In genomic region chr9:31082054-31082666, GRCm38 (mm10) we compare ENCODE assay signal across 9 mouse cellular contexts. TPM values are rescaled to one million over a fixed set of nuclear protein-coding genes. Genes with fewer than 3 reads are reported as not detected.
DNase-seq lines count a peak whose midpoint lies in the region; ATAC-seq and TF ChIP-seq lines count a peak whose summit lies in the region.
"Had no signal": no experiment of that assay in that cellular context is flagged by ENCODE, and none has a peak within 500 bp of the region (broad histone marks: within the 10 kb centered on the region; RNA-seq: fewer than 3 reads in every experiment).

No protein-coding gene starts in this region.

- no peak overlapping the region for H3K9ac ChIP-seq in embryonic facial prominence, embryonic 15.5 days
- H3K9ac ChIP-seq in heart, embryonic 11.5 days (ENCODE audit: low read depth, low read length): no peak overlapping the region
- H3K9ac ChIP-seq in kidney, embryonic 15.5 days: no peak overlapping the region
- no peak overlapping the region for H3K9ac ChIP-seq in limb, embryonic 15.5 days
- H3K9ac ChIP-seq in stomach, embryonic 15.5 days: no peak overlapping the region

- H3K4me3 ChIP-seq in bone marrow macrophage, adult 2 months (ENCODE audit: insufficient read depth, low read length): no peak overlapping the region
- no peak overlapping the region for H3K4me3 ChIP-seq in embryonic facial prominence, embryonic 15.5 days (replicated peaks)
- no peak overlapping the region for H3K4me3 ChIP-seq in heart, embryonic 11.5 days (ENCODE audit: low read depth, low read length)
- no peak overlapping the region for H3K4me3 ChIP-seq in kidney, embryonic 15.5 days (replicated peaks)
- peak overlapping the region; percentile 14; the same call in 1 of the 2 replicates for H3K4me3 ChIP-seq in limb, embryonic 15.5 days
- 0 out of 2 replicates have a peak overlapping the region, but pooled peaks have one; percentile 2 for H3K4me3 ChIP-seq in stomach, embryonic 15.5 days (replicated peaks)
- H3K4me3 ChIP-seq: erythroblast, embryonic 14.5 days had no signal

- peak; percentile 83 for TF ChIP-seq CTCF in bone marrow macrophage, adult 2 months (IDR thresholded peaks at IDR 0.05; ENCODE audit: low read depth, low read length)

- peak; percentile 64 for DNase-seq in CD4-positive helper T cell, adult 2 months (ENCODE audit: low read depth, low spot score)
- peak; percentile 75 for DNase-seq in neural tube, embryonic 10.5 days (ENCODE audit: extremely low spot score, low spot score)

- H3K4me2 ChIP-seq in embryonic facial prominence, embryonic 15.5 days (replicated peaks): peak overlapping the region; percentile 46
- peak overlapping the region; percentile 22; the same call in 1 of the 2 replicates for H3K4me2 ChIP-seq in heart, embryonic 11.5 days
- H3K4me2 ChIP-seq in kidney, embryonic 15.5 days: peak overlapping the region; percentile 51
- H3K4me2 ChIP-seq in limb, embryonic 15.5 days: peak overlapping the region; percentile 42
- H3K4me2 ChIP-seq in stomach, embryonic 15.5 days: no peak overlapping the region

- ATAC-seq in embryonic facial prominence, embryonic 15.5 days (ENCODE audit: insufficient number of reproducible peaks, low FRiP score, low TSS enrichment, low read depth): no peak; the same call in 1 of the 2 replicates
- no peak for ATAC-seq in heart, embryonic 11.5 days (replicated peaks; ENCODE audit: insufficient number of reproducible peaks, low FRiP score, low TSS enrichment)
- ATAC-seq in kidney, embryonic 15.5 days (replicated peaks; ENCODE audit: low FRiP score): 0 out of 2 replicates have a peak, but pooled peaks have one; percentile 48
- ATAC-seq in limb, embryonic 15.5 days (ENCODE audit: insufficient number of reproducible peaks, low FRiP score, low TSS enrichment, low read depth): no peak
- no peak for ATAC-seq in stomach, embryonic 15.5 days (ENCODE audit: insufficient read depth, low FRiP score, low read depth)

- WGBS in embryonic facial prominence, embryonic 15.5 days: 5% methylated on average over 15 of the region's 15 CpGs
- WGBS in heart, embryonic 11.5 days (ENCODE audit: insufficient replicate concordance): 8% methylated on average over 15 of the region's 15 CpGs
- WGBS in kidney, embryonic 15.5 days: 4% methylated on average over 15 of the region's 15 CpGs
- 6% methylated on average over 15 of the region's 15 CpGs for WGBS in limb, embryonic 15.5 days
- 7% methylated on average over 15 of the region's 15 CpGs for WGBS in stomach, embryonic 15.5 days

- peaks cover 5% of the 10 kb centered on the region; the same call in 1 of the 2 replicates for H3K27me3 ChIP-seq in embryonic facial prominence, embryonic 15.5 days
- H3K27me3 ChIP-seq in heart, embryonic 11.5 days (ENCODE audit: control insufficient read depth, insufficient read depth, low read length): peaks cover 14% of the 10 kb centered on the region
- H3K27me3 ChIP-seq in kidney, embryonic 15.5 days: peaks cover 9% of the 10 kb centered on the region
- H3K27me3 ChIP-seq in limb, embryonic 15.5 days: peaks cover 11% of the 10 kb centered on the region
- no peaks in the 10 kb centered on the region for H3K27me3 ChIP-seq in stomach, embryonic 15.5 days (replicated peaks)

- no peak for TF ChIP-seq POLR2A in bone marrow macrophage, adult 2 months (IDR thresholded peaks at IDR 0.05; ENCODE audit: borderline replicate concordance, low read depth, low read length)

- H3K4me1 ChIP-seq in bone marrow macrophage, adult 2 months (ENCODE audit: control insufficient read depth, insufficient read depth, low read length): no peaks in the 10 kb centered on the region
- H3K4me1 ChIP-seq in embryonic facial prominence, embryonic 15.5 days: peaks cover 16% of the 10 kb centered on the region; the same call in 1 of the 2 replicates
- H3K4me1 ChIP-seq in heart, embryonic 11.5 days (ENCODE audit: control insufficient read depth, insufficient read depth, low read length): peaks cover 7% of the 10 kb centered on the region; the same call in 1 of the 2 replicates
- peaks cover 4% of the 10 kb centered on the region for H3K4me1 ChIP-seq in kidney, embryonic 15.5 days
- H3K4me1 ChIP-seq in limb, embryonic 15.5 days: peaks cover 4% of the 10 kb centered on the region; the same call in 1 of the 2 replicates
- peaks cover 2% of the 10 kb centered on the region; the same call in 1 of the 2 replicates for H3K4me1 ChIP-seq in stomach, embryonic 15.5 days

- no peak overlapping the region for H3K27ac ChIP-seq in bone marrow macrophage, adult 2 months (ENCODE audit: insufficient read depth, low read depth, low read length)
- H3K27ac ChIP-seq in embryonic facial prominence, embryonic 15.5 days (replicated peaks): no peak overlapping the region
- H3K27ac ChIP-seq in heart, embryonic 11.5 days (ENCODE audit: low read depth, low read length): no peak overlapping the region
- no peak overlapping the region for H3K27ac ChIP-seq in kidney, embryonic 15.5 days
- no peak overlapping the region for H3K27ac ChIP-seq in limb, embryonic 15.5 days
- no peak overlapping the region for H3K27ac ChIP-seq in stomach, embryonic 15.5 days

- no peaks in the 10 kb centered on the region for H3K9me3 ChIP-seq in embryonic facial prominence, embryonic 15.5 days (replicated peaks)
- no peaks in the 10 kb centered on the region for H3K9me3 ChIP-seq in heart, embryonic 11.5 days (replicated peaks; ENCODE audit: control insufficient read depth, low read length)
- no peaks in the 10 kb centered on the region for H3K9me3 ChIP-seq in kidney, embryonic 15.5 days (replicated peaks)
- no peaks in the 10 kb centered on the region for H3K9me3 ChIP-seq in limb, embryonic 15.5 days
- no peaks in the 10 kb centered on the region for H3K9me3 ChIP-seq in stomach, embryonic 15.5 days

- H3K36me3 ChIP-seq in embryonic facial prominence, embryonic 15.5 days: no peaks in the 10 kb centered on the region
- H3K36me3 ChIP-seq in heart, embryonic 11.5 days (ENCODE audit: control insufficient read depth, insufficient read depth, low read length): no peaks in the 10 kb centered on the region
- H3K36me3 ChIP-seq in kidney, embryonic 15.5 days: no peaks in the 10 kb centered on the region
- H3K36me3 ChIP-seq in limb, embryonic 15.5 days: no peaks in the 10 kb centered on the region
- no peaks in the 10 kb centered on the region for H3K36me3 ChIP-seq in stomach, embryonic 15.5 days

RNA-seq across cellular contexts. Expression of gene St14, which starts 49.5 kb away (rescaled TPM):
- polyA plus RNA-seq in bone marrow macrophage, adult 2 months (2012; ENCODE audit: insufficient read depth, insufficient read length, missing spikeins): 0.64 and 1.4 TPM in 2 replicates
- 29.7 and 31.7 TPM in 2 replicates for polyA plus RNA-seq in embryonic facial prominence, embryonic 15.5 days (2015; fragmentation: Nextera tagmentation; extraction: Ambion mirVana)
- 0.63 and 0.96 TPM in 2 replicates for polyA plus RNA-seq in heart, embryonic 11.5 days (2014; fragmentation: Nextera tagmentation; extraction: Ambion mirVana)
- polyA plus RNA-seq in kidney, embryonic 15.5 days (2015; fragmentation: Nextera tagmentation; extraction: Ambion mirVana): 32.0 and 32.5 TPM in 2 replicates
- 20.5 and 21.8 TPM in 2 replicates for polyA plus RNA-seq in limb, embryonic 15.5 days (2015; fragmentation: Nextera tagmentation; extraction: Ambion mirVana)
- 61.4 and 71.8 TPM in 2 replicates for polyA plus RNA-seq in stomach, embryonic 15.5 days (2015; fragmentation: Nextera tagmentation; extraction: Ambion mirVana)

RNA-seq across cellular contexts. Expression of gene Zbtb44, which starts 51.7 kb away (rescaled TPM):
- polyA plus RNA-seq in bone marrow macrophage, adult 2 months (2012; ENCODE audit: insufficient read depth, insufficient read length, missing spikeins): 21.1 and 24.3 TPM in 2 replicates
- polyA plus RNA-seq in embryonic facial prominence, embryonic 15.5 days (2015; fragmentation: Nextera tagmentation; extraction: Ambion mirVana): 7.6 and 8.3 TPM in 2 replicates
- polyA plus RNA-seq in heart, embryonic 11.5 days (2014; fragmentation: Nextera tagmentation; extraction: Ambion mirVana): 4.2 and 7.1 TPM in 2 replicates
- 7.5 and 7.6 TPM in 2 replicates for polyA plus RNA-seq in kidney, embryonic 15.5 days (2015; fragmentation: Nextera tagmentation; extraction: Ambion mirVana)
- 6.3 and 7.5 TPM in 2 replicates for polyA plus RNA-seq in limb, embryonic 15.5 days (2015; fragmentation: Nextera tagmentation; extraction: Ambion mirVana)
- 8.9 and 9.8 TPM in 2 replicates for polyA plus RNA-seq in stomach, embryonic 15.5 days (2015; fragmentation: Nextera tagmentation; extraction: Ambion mirVana)

Comparison
In these comparisons a context has a peak if more than half of its experiments do, and no peak if none do; other contexts are left out.
1. H3K4me3 ChIP-seq: peak in limb, embryonic 15.5 days (single experiment) and stomach, embryonic 15.5 days (single experiment); none in bone marrow macrophage, adult 2 months (single experiment), embryonic facial prominence, embryonic 15.5 days (single experiment), heart, embryonic 11.5 days (single experiment) and kidney, embryonic 15.5 days (single experiment).